Mouse (Mus musculus): ENCODE results near the gene Cela3b.
"Not testable (repeated sequence)": the region's sequence is repeated elsewhere in the genome, so short reads cannot be mapped to it uniquely, and the experiment has no call there.

Gene Cela3b

GRCm38 (mm10) chr4:137417712-137418564 lies 12.4 kb downstream of the Cela3b start:
- no peak for DNase-seq (ENCODE audit: low read depth, low spot score)

- no peak for DNase-seq (ENCODE audit: low read depth, low spot score)
Observed at GRCm38 (mm10) chr4:137414936-137415335, 15.4 kb downstream of the Cela3b start.

- DNase-seq (ENCODE audit: low read depth, low spot score): not testable (repeated sequence)
Observed at GRCm38 (mm10) chr4:137412185-137412709, 18.1 kb downstream of the Cela3b start.

GRCm38 (mm10) chr4:137409691-137410090 lies 20.6 kb downstream of the Cela3b start, which contains the start of gene Cela3a:
Cela3a (minus strand) TSS chr4:137409791.
- DNase-seq (ENCODE audit: low read depth, low spot score): no peak

GRCm38 (mm10) chr4:137405571-137405970 lies 24.8 kb downstream of the Cela3b start:
- no peak for DNase-seq (ENCODE audit: low read depth, low spot score)

- no peak for DNase-seq (ENCODE audit: low read depth, low spot score)
Observed at GRCm38 (mm10) chr4:137396641-137397525, 33.5 kb downstream of the Cela3b start.

GRCm38 (mm10) chr4:137393378-137394135 lies 36.8 kb downstream of the Cela3b start:
- no peak for DNase-seq (ENCODE audit: low read depth, low spot score)

- no peak for DNase-seq (ENCODE audit: low read depth, low spot score)
Observed at GRCm38 (mm10) chr4:137392874-137393273, 37.5 kb downstream of the Cela3b start.

GRCm38 (mm10) chr4:137391287-137391686 lies 39.1 kb downstream of the Cela3b start:
- no peak for DNase-seq (ENCODE audit: low read depth, low spot score)

- no peak for DNase-seq (ENCODE audit: low read depth, low spot score)
Observed at GRCm38 (mm10) chr4:137390196-137390595, 40.1 kb downstream of the Cela3b start.

- no peak for DNase-seq (ENCODE audit: low read depth, low spot score)
Observed at GRCm38 (mm10) chr4:137388983-137389382, 41.4 kb downstream of the Cela3b start.

GRCm38 (mm10) chr4:137388059-137388794 lies 42.1 kb downstream of the Cela3b start:
- peak; percentile 86 for DNase-seq (ENCODE audit: low read depth, low spot score)

- no peak for DNase-seq (ENCODE audit: low read depth, low spot score)
Observed at GRCm38 (mm10) chr4:137387482-137388058, 42.8 kb downstream of the Cela3b start.

- no peak for DNase-seq (ENCODE audit: low read depth, low spot score)
Observed at GRCm38 (mm10) chr4:137380702-137381605, 49.4 kb downstream of the Cela3b start.

- DNase-seq (ENCODE audit: low read depth, low spot score): no peak
Observed at GRCm38 (mm10) chr4:137379713-137380255, 50.6 kb downstream of the Cela3b start.

GRCm38 (mm10) chr4:137379085-137379484 lies 51.3 kb downstream of the Cela3b start:
- no peak for DNase-seq (ENCODE audit: low read depth, low spot score)

GRCm38 (mm10) chr4:137377526-137378304 lies 52.6 kb downstream of the Cela3b start:
- DNase-seq (ENCODE audit: low read depth, low spot score): no peak

GRCm38 (mm10) chr4:137376778-137377177 lies 53.6 kb downstream of the Cela3b start:
- DNase-seq (ENCODE audit: low read depth, low spot score): no peak

Measured in retina, adult 2 months (tissue).